Mouse (Mus musculus) embryo, embryonic 9.5 days (tissue): ENCODE measurements around the gene Slc35d2.

Experiments used
- DNase-seq: peaks from one replicate; pipeline ENCODE4 v3.0.0-alpha.2; 2017; ENCODE audit errors: extremely low spot score

Gene Slc35d2

DNA sequence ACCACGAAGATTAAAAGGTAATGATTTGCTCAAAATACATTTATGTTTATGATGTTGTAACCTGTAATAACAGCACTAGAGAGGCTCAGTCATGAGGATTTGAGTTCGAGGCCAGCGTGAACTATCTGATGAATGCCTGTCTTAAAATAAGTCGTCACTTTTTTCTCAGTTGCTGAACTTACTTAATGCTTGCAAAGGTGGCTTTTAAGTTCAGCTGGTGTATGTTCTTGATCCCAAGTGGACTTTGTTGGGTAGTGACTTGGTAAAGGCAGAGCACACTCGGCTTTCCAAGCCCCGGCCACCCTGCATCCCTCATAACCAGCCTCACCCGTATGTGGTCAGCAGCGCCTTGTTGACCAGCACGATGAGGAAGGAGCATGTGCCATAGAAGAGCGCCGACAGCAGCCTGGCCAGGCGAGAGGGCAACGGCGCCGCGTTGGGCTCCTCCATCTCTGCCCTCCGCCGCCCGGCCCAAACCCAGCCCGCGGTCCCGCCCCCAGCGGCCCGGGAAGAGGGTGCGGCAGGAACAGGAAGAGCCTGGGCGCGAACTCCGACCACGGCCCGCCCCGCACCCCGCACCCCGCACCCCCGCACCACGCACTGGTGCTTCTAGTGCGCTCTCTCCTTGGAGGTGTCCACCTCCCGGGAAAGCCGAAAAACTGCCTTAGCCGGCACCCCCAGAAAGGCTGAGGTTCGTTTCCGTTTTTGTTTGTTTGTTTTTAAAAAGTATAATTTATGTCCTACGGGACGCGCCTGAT, at the start of gene Slc35d2:
Gene Slc35d2 (minus strand): TSS at position 511 of the 758 bp plus-strand sequence.
- DNase-seq: peak; percentile 56

DNA sequence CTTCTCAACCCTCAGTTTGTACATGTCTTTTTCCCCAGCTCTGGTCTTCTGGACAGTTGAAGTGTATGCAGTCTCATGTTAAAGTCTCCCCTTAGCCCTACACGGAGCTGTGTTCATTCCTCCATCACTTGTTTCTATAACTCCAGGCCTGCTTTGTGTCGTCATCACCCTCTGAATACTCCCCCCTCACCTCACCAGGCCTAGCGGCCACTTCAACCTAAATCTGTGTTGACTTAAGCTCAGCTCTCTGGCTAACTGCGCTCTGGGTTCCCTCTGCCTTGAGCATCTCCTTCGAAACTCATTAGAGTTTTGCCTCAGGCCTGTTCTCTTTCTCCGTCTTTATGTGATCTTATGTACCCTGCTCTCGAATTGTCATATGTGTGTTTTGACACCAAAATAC, 48.8 kb upstream of the Slc35d2 start:
- DNase-seq: no peak

GRCm38 (mm10) chr13:64169746-64170145, 40.6 kb upstream of the Slc35d2 start:
- no peak for DNase-seq

DNA sequence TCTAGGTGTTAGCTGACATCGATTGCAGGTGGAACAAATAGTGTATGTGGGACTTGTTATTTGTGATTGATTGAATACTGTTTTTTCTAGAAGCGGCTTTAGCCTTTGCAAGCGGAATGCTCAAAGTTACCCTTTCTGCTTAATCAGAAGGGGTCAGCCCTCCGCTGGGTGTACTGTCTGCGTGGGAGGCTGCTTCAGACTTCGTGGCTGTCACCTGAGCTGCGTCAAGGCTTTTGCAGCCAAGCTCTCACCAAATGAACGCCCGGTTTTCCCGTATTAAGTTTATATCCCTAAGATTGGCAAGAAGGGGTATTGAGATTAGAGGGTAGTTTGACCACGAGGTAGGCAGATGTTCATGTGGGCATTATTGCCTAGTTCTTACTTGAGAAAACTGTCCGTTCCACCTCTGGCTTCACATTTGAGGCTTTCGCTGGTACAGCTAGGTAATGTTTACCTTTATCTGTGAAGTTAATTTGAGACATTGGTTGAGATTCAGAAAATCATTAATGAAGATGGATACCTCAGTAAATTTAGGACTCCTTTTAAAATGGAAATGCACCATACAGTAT, 34.1 kb upstream of the Slc35d2 start:
- no peak for DNase-seq

DNA sequence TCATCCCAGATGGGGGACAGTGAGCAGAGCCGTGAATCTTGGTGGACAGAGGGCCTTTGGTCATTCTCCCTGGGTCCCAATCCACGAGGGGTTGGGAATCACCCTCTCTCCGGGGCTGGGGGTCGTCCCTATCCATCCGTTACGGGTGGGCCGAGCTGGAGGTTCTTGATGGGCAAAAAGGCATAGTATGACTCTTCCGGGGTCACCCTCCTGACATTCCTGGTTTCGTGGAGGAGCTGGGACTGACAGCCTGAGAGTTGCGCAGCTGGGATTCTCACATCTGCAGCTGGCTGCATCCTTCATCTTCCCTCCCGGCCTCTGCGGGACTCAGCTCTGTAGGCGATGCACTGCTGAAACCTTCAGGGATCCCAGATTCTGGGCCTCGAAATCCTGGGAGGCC, 33.5 kb upstream of the Slc35d2 start:
- peak; percentile 54 for DNase-seq

DNA sequence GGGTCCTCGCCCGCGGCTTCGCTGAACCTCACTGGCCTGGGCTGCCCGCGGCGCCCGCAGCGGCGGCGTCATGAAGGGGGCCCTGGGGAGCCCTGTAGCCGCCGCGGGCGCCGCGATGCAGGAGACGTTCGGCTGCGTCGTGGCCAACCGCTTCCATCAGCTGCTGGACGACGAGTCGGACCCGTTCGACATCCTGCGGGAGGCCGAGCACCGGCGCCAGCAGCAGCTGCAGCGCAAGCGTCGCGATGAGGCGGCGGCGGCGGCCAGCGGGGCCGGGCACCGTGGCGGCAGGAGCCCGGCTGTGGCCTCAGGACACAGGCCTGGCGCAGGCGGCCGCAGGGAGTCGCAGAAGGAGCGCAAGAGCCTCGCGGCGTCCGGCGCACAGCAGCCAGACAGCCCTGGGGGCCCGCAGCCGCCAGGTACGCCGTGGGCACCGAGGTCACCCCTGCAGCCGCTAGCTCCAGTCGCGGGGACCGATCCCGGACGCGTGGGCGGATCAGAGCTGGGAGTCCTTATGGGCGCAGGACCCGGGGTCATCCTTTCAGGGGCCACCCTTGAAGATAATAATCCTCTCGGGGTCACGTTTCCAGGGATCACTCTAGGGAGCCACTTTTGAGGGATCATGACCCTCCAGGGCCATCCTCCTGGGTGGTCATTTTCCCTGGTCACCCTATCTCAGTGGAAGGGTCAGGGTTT, 32.9 kb upstream of the Slc35d2 start:
- no peak for DNase-seq

DNA sequence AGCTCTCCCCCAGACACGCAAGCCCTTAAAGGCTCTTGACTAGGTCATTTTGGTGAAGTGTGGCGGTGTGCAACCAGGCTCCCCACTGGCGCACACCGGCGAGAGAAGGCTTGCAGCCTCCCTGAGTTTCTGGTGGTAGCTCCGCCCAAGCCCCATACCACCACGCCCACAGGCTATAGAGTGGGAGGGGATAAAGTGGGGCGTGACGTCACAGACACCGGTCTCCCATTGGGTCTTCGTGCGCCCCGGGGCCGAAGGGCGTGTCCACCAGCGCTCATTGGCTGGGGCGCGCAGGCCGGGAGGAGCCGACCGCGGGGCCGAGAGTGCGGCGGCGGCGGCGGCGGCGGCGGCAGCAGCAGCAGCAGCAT, 32.4 kb upstream of the Slc35d2 start, which contains the start of gene Habp4:
Gene Habp4 (plus strand): TSS at position 277 of the 368 bp plus-strand sequence.
- DNase-seq: peak; percentile 98

DNA sequence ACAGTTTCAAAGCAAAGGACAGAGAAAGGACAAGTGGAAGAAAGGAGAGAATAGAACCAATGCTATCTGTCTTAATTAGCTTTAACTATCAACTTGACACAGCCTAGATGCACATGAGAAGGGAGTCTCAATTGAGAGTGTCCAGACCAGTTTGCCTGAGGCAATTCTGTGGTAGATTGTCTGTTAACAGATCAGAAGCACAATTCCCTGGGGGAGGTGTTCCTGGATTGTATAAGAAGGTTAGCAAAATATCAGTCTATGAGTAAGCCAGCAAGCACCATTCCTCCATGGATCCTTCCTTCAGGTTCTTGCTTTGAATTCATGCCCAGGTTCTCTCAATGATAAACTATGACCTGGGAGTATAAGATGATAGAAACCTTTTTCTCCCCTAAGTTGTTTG, 27.8 kb upstream of the Slc35d2 start:
- no peak for DNase-seq

DNA sequence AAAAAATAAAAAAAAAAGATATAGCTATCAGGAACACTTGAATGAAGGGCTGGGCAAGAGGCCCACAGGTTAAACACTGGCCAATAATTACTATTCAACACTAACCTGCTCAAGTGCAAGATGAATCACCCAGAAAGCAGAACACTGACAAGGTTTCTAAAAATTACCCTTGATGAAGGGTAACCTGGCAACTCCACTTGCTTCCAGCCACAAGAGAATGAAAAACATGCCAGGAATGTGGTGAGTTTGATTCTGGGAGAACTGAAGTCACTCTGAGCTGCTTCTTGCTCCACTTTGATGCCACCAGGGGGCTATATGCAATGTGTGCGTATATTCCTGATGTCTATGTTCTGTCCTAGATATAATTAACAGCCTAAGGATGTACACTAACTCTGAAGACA, 26.0 kb upstream of the Slc35d2 start:
- peak; percentile 58 for DNase-seq

GRCm38 (mm10) chr13:64154651-64155050, 25.5 kb upstream of the Slc35d2 start:
- no peak for DNase-seq

DNA sequence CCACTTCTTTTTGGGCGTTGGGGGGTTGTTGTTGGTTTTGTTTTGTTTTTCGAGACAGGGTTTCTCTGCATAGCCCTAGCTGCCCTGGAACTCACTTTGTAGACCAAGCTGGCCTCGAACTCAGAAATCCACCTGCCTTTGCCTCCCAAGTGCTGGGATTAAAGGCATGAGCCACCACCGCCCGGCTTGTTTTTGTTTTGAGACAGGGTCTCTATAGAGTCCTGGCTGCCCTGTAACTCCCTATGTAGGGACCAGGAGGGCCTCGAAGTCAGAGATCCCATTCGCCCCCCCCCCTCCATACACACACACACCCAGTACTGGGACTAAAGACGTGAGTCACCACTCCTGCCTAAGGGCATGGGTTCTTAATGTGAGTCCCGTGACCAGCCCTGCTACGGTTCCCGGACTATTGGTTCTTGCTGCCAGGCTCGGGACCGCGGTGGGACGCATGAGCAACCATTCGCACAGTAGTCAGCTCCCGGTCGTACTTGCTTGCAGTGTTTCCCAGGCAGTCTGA, 24.6 kb upstream of the Slc35d2 start:
- peak; percentile 71 for DNase-seq

GRCm38 (mm10) chr13:64153083-64153682, 24.0 kb upstream of the Slc35d2 start, which contains the start of gene Zfp367:
TSS of gene Zfp367 (minus strand) at chr13:64153202.
- DNase-seq: peak; percentile 99

DNA sequence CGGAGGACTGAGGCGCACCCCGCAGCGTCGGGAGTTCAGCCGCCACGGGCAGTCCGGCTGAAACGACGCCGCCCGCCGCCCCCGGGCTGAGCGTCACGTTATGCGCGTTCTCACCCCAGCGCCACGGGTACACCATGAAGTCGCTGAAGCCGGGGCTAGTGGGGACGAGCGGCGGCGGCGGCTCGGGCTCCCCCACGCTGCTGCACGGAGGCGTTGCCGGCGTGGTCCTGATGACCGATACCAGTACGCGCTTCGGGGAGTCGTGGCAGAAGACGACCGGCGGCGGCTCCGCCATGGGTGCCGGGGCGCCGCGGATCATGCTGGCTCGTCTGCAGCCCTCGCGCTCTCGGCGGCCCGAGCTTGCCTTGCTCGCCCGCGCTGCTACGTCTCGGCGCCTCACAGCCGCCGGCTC, 23.5 kb upstream of the Slc35d2 start:
- no peak for DNase-seq

DNA sequence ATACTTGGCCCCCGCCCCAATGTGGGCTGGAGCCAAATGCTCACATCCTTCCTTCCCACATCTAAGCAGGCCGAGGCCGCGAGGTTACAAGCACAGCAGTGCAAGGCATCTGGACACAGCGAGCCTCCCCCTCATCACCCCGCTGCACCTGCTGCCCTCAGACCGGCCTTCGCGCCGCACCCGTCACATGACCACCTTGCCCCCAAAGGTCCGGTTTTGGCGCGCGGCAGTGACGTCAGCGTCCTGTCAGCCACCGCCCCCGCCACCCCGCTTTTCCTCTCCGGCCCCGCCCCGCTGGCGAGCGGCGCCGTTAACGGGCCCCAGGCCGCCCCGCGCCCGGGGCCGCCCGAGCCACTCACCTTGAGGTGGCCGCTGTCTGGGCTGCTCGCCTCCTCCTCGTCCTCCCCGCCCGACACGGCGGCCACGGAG, 23.1 kb upstream of the Slc35d2 start:
- DNase-seq: peak; percentile 87

DNA sequence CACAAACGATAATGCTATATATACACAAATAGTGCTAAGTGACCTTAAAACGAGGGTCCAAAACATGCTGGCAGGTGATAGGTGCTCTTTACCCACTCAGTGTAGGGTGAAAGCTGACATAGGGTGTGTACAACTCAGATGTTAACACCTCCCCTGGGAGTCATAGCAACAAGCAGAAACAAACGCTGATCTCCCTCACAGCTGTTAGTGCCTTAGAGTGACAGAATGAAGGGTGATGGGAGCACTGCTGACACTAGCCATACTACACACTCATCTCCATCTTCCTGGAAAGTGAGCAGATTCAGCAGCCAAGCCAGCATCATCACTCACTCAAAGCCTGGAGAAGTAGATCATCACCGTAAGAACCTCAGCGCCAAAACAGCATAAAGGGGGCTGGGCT, 21.0 kb upstream of the Slc35d2 start:
- no peak for DNase-seq

DNA sequence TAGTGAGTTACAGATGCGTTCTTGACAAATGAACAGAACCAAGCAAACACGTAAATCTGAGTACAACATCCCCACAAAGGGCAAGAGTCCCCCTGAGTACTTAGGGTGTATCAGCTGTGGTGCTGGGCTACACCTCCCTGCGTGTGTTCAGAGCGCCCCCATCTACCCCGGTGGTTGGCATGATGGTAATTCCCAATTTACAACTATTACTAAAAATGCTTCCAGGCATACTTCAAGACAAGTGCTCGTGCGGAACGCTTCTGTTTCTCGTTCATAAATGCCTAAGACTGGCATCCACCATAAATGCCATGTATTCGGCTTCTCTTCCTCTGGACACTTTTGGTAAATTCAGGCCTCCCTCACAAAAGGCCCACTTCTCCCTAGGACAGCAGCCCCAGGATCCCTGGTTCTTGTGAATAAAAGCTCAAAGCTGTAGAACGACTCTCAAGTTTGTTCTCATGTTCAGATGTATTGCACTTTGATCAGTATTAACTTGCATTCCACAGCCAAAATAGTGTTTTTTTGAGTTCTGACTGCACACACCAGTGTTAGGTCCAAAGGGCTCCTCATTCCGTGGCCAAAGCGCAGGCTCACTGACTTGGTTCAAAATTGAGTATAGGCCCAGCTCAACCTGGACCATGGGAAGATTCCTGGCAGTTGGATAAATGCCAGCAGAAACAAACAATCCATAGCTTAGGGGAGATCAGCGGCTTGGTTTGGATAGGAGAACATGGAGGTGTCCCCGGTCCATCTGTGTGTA, 628 bp upstream of the Slc35d2 start:
- peak; percentile 46 for DNase-seq

DNA sequence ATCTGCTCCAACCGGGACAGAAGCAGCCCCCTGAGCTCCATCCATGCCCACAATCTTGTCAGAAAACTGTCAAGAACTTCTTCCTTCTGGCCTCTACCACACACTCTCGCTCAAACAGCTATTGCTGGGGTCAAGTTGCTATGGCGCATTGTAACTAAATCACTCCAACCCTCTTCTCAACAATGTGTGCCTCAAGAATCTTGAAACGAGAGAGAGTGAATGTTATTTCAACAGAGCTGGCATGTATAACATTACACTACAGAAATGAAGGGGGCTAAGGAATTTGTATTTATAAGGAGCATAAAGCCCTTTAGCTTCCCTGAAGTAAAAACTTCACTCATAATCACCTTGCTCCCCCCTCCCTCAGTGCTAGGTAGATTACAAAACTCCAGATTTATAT, 2.9 kb downstream of the Slc35d2 start:
- DNase-seq: no peak

GRCm38 (mm10) chr13:64124886-64125285, 4.3 kb downstream of the Slc35d2 start:
- DNase-seq: no peak

DNA sequence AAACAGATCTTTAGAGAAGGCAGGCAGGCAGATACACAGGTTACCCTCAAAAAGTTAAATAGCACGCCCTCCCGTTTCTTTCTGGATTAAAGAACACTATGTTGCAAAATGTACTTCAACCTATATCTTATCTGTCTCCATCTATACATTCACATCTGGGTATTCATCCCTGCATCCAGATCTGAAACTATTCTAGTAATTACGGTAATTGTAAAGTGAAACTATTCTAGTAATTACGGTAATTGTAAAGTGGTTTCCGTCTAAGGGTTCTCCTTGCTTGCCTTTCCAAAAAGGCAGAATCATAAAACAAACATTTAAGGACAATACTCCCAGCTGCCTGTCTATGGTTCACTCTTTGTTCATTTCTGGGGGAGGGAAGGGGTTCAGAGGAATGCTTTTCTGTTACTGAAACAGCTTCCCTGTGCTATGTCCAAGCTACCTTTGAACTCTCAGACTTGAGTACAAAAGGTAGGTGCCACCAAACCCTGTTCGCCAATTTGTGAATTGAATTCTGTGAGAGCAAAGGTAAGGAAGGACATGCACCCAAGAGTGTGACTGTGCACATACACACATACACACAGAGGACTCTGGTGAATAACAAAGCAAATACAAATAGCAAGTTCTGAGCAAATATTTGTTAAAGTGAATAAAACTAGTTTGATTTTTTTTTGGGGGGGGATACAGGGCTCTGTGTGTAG, 5.5 kb downstream of the Slc35d2 start:
- DNase-seq: no peak

- DNase-seq: no peak
Observed at GRCm38 (mm10) chr13:64120760-64121159, 8.4 kb downstream of the Slc35d2 start.

GRCm38 (mm10) chr13:64117442-64117841, 11.7 kb downstream of the Slc35d2 start:
- no peak for DNase-seq
